Mouse (Mus musculus) hindbrain, embryonic 15.5 days (tissue): ENCODE data around the gene Tubg2. TPM values are rescaled to one million over a fixed set of nuclear protein-coding genes. Genes with fewer than 3 reads are reported as not detected.
"Not testable (repeated sequence)": the region's sequence is repeated elsewhere in the genome, so short reads cannot be mapped to it uniquely, and the experiment has no call there.

Source experiments
- ATAC-seq: fragments of 200-750 bp; cut with Nextera tagmentation; 2 replicates; pipeline ENCODE4 v1.8.0; 2017; ENCODE audit warnings: low read depth, moderate number of reproducible peaks, moderate TSS enrichment; ENCODE audit not compliant: low FRiP score
- H3K27ac ChIP-seq: fragments of 300-500 bp; sonication (generic); replicated peaks from 2 replicates; pipeline ENCODE4 v1.5.1; 2015; ENCODE audit warnings: mild to moderate bottlenecking, inconsistent platforms
- H3K27me3 ChIP-seq: fragments of 300-500 bp; sonication (generic); 2 replicates; pipeline ENCODE4 v1.6.1; 2015; ENCODE audit warnings: control low read depth, inconsistent platforms
- H3K36me3 ChIP-seq: fragments of 300-500 bp; sonication (generic); 2 replicates; pipeline ENCODE4 v1.6.1; 2015; ENCODE audit warnings: control low read depth, inconsistent platforms
- H3K4me1 ChIP-seq: fragments of 300-500 bp; sonication (generic); replicated peaks from 2 replicates; pipeline ENCODE4 v1.6.1; 2015; ENCODE audit warnings: control low read depth, inconsistent platforms
- H3K4me2 ChIP-seq: fragments of 300-500 bp; sonication (generic); 2 replicates; pipeline ENCODE4 v1.6.1; 2015; ENCODE audit warnings: moderate library complexity, mild to moderate bottlenecking, inconsistent platforms
- H3K4me3 ChIP-seq: fragments of 300-500 bp; sonication (generic); 2 replicates; pipeline ENCODE4 v1.5.1; 2015; ENCODE audit warnings: mild to moderate bottlenecking, inconsistent platforms
- H3K9ac ChIP-seq: fragments of 300-500 bp; sonication (generic); 2 replicates; pipeline ENCODE4 v1.6.1; 2015; ENCODE audit warnings: inconsistent platforms
- H3K9me3 ChIP-seq: fragments of 300-500 bp; sonication (generic); 2 replicates; pipeline ENCODE4 v1.6.1; 2016; ENCODE audit warnings: control low read depth, inconsistent platforms
- WGBS: fragments of 180-500 bp; shearing (Covaris S2); methylation state at CpG from one replicate; pipeline ENCODE4 v1.1.7; 2015; 5-methylcytosine and 5-hydroxymethylcytosine counted together
- polyA plus RNA-seq: library from polyadenylated mRNA; unstranded; fragments of >200 nt; fragmentation: Nextera tagmentation; extraction: Ambion mirVana; gene quantifications from 2 replicates; pipeline ENCODE4 v1.2.1, GENCODE M21; 2015

Gene Tubg2
- polyA plus RNA-seq, 1 experiment from 2014 or later: 53.1 TPM

GRCm38 (mm10) chr11:101142215-101142967, 13.3 kb upstream of the Tubg2 start:
- Histone ChIP-seq H3K4me2 (no peak overlapping the region), H3K4me3 (no peak overlapping the region), H3K27me3 (no peaks in the 10 kb centered on the region), H3K4me1 (peaks cover 26% of the 10 kb centered on the region), H3K27ac (no peak overlapping the region), H3K9ac (no peak overlapping the region), H3K9me3 (no peaks in the 10 kb centered on the region), H3K36me3 (no peaks in the 10 kb centered on the region)
- 88% methylated on average over 10 of the region's 10 CpGs for WGBS
- no peak for ATAC-seq

GRCm38 (mm10) chr11:101143338-101144225, 12.1 kb upstream of the Tubg2 start:
- Histone ChIP-seq H3K9me3 (no peaks in the 10 kb centered on the region), H3K4me1 (peaks cover 24% of the 10 kb centered on the region), H3K4me3 (peak overlapping the region; percentile 35), H3K27ac (peak overlapping the region; percentile 54), H3K36me3 (no peaks in the 10 kb centered on the region), H3K9ac (peak overlapping the region; percentile 15), H3K4me2 (peak overlapping the region; percentile 57), H3K27me3 (no peaks in the 10 kb centered on the region)
- peak; percentile 68; the same call in 1 of the 2 replicates for ATAC-seq
- 20% methylated on average over 19 of the region's 19 CpGs for WGBS

- Histone ChIP-seq H3K4me2 (peak overlapping the region; percentile 31), H3K27me3 (no peaks in the 10 kb centered on the region), H3K9ac (no peak overlapping the region), H3K27ac (peak overlapping the region; percentile 70), H3K4me1 (peaks cover 29% of the 10 kb centered on the region), H3K36me3 (no peaks in the 10 kb centered on the region), H3K4me3 (no peak overlapping the region), H3K9me3 (no peaks in the 10 kb centered on the region)
- peak; percentile 74 for ATAC-seq
- WGBS: 10% methylated on average over 10 of the region's 10 CpGs
These were observed 9.3 kb upstream of the Tubg2 start for GRCm38 (mm10) chr11:101146377-101146776.

DNA sequence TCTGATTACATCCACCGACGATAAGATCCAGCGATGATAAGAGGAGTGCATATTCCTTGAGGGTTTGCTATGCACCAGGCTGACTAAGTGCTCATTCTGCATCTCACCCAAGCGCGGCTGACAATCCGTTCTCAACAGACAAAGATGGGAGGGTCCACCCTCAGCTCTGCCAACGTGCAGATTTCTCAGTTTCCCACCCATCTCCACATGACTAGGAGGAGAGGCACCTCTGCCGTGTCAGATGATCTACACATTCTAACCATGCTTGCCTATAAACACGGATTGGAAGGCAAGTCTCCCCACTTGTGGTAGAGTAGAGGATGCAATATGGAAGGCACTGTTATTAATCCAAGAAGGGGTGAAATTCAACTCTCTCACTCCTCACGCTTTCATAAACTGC, 7.0 kb upstream of the Tubg2 start:
- no peak overlapping the region for H3K9ac ChIP-seq
- H3K4me3 ChIP-seq: no peak overlapping the region
- H3K9me3 ChIP-seq: no peaks in the 10 kb centered on the region
- no peaks in the 10 kb centered on the region for H3K27me3 ChIP-seq
- WGBS: 70% methylated on average over 10 of the region's 10 CpGs
- no peak overlapping the region for H3K4me2 ChIP-seq
- H3K4me1 ChIP-seq: peaks cover 25% of the 10 kb centered on the region
- no peaks in the 10 kb centered on the region for H3K36me3 ChIP-seq
- no peak for ATAC-seq
- peak overlapping the region; percentile 59 for H3K27ac ChIP-seq

GRCm38 (mm10) chr11:101149178-101150105, 6.3 kb upstream of the Tubg2 start:
- H3K4me1 ChIP-seq: peaks cover 21% of the 10 kb centered on the region
- 47% methylated on average over 9 of the region's 9 CpGs for WGBS
- ATAC-seq: no peak
- no peaks in the 10 kb centered on the region for H3K36me3 ChIP-seq
- H3K4me2 ChIP-seq: no peak overlapping the region
- no peaks in the 10 kb centered on the region for H3K9me3 ChIP-seq
- no peak overlapping the region for H3K4me3 ChIP-seq
- H3K9ac ChIP-seq: no peak overlapping the region; the same call in 1 of the 2 replicates
- H3K27me3 ChIP-seq: no peaks in the 10 kb centered on the region
- peak overlapping the region; percentile 59 for H3K27ac ChIP-seq

DNA sequence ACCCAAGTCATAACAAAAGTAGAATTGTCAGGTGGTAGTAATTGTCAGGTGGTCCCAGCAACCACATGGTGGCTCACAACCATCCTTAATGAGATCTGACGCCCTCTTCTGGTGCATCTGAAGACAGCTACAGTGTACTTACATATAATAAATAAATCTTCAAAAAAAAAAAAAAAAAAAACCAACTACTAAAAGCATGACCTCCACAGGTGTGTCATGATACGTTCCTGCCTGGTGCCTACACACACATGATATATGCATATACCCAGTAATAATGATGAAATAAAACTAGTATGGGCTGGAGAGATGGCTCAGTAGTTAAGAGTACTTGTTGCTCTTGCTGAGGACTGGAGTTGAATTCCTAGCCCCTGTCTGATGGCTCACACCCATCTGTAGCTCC, 4.6 kb upstream of the Tubg2 start:
- peaks cover 27% of the 10 kb centered on the region for H3K4me1 ChIP-seq
- no peak overlapping the region for H3K4me2 ChIP-seq
- H3K27ac ChIP-seq: no peak overlapping the region
- no peak overlapping the region for H3K4me3 ChIP-seq
- WGBS: 56% methylated on average over 2 of the region's 2 CpGs
- no peaks in the 10 kb centered on the region for H3K27me3 ChIP-seq
- H3K9ac ChIP-seq: no peak overlapping the region
- ATAC-seq: no peak
- H3K36me3 ChIP-seq: no peaks in the 10 kb centered on the region
- H3K9me3 ChIP-seq: no peaks in the 10 kb centered on the region

- Histone ChIP-seq H3K4me2 (no peak overlapping the region), H3K4me3 (no peak overlapping the region), H3K27ac (no peak overlapping the region), H3K9ac (no peak overlapping the region), H3K4me1 (peaks cover 24% of the 10 kb centered on the region), H3K27me3 (no peaks in the 10 kb centered on the region), H3K36me3 (no peaks in the 10 kb centered on the region), H3K9me3 (no peaks in the 10 kb centered on the region)
- no peak for ATAC-seq
- 89% methylated on average over 1 of the region's 1 CpGs for WGBS
These were observed 2.9 kb upstream of the Tubg2 start for GRCm38 (mm10) chr11:101152825-101153224.

DNA sequence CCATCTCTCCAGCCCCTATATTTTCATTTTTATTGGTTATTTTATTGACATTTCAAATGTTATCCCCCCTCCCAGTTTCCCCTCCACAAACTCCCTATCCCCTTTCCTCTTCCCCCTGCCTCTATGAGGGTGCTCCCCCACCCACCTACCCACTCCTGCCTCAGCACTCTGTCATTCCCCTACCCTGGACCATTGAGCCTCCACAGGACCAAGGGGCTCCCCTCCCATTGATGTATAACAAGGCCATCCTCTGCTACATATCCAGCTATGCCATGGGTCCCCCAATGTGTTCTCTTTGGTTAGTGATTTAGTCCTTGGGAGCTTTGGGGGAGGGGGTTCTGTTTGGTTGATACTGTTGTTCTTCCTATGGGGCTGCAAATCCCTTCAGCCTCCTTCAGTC, 1.1 kb upstream of the Tubg2 start:
- no peak for ATAC-seq

GRCm38 (mm10) chr11:101155151-101155550, 556 bp upstream of the Tubg2 start:
- peak overlapping the region; percentile 95 for H3K27ac ChIP-seq
- peak overlapping the region; percentile 51; the same call in 1 of the 2 replicates for H3K4me3 ChIP-seq

More for the DNA sequence above, 1.1 kb upstream of the Tubg2 start:
- Histone ChIP-seq H3K9me3 (no peaks in the 10 kb centered on the region), H3K9ac (no peak overlapping the region), H3K27ac (no peak overlapping the region), H3K4me3 (no peak overlapping the region), H3K4me1 (peaks cover 15% of the 10 kb centered on the region), H3K36me3 (0 out of 2 replicates have a peak, but pooled peaks cover 6% of the 10 kb centered on the region), H3K27me3 (no peaks in the 10 kb centered on the region), H3K4me2 (no peak overlapping the region)

GRCm38 (mm10) chr11:101160151-101160550, 4.4 kb downstream of the Tubg2 start:
- H3K9me3 ChIP-seq, H3K4me3 ChIP-seq, ATAC-seq, H3K9ac ChIP-seq, H3K27ac ChIP-seq, H3K4me2 ChIP-seq: not testable (repeated sequence)
- Histone ChIP-seq H3K4me1 (peaks cover 20% of the 10 kb centered on the region), H3K36me3 (0 out of 2 replicates have a peak, but pooled peaks cover 11% of the 10 kb centered on the region), H3K27me3 (peaks cover 26% of the 10 kb centered on the region)
- WGBS: 81% methylated on average over 10 of the region's 10 CpGs

More at GRCm38 (mm10) chr11:101155151-101155550, 556 bp upstream of the Tubg2 start:
- Histone ChIP-seq H3K36me3 (0 out of 2 replicates have a peak, but pooled peaks cover 6% of the 10 kb centered on the region), H3K9ac (peak overlapping the region; percentile 70; the same call in 1 of the 2 replicates), H3K4me1 (peaks cover 14% of the 10 kb centered on the region), H3K27me3 (no peaks in the 10 kb centered on the region), H3K9me3 (no peaks in the 10 kb centered on the region), H3K4me2 (peak overlapping the region; percentile 92)
- no peak for ATAC-seq
- WGBS: 73% methylated on average over 6 of the region's 6 CpGs

DNA sequence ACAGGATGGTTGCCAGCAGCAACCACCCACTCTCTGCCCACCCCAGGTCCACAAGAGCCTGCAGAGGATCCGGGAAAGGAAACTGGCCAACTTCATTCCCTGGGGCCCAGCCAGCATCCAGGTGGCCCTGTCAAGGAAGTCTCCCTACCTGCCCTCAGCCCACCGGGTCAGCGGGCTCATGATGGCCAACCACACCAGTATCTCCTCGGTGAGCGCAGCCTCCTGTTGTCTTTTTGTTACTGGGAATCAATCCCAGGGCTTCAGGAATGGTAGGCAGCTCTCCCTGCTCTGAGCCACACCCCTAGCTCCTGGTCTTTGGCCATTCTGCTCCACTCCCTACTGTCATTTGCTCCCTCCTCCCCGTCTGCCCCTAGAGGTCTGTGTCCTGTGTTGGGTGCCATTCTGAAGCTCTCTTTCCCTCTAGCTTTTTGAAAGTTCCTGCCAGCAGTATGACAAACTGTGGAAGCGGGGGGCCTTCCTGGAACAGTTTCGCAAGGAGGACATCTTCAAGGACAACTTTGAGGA, 5.3 kb downstream of the Tubg2 start:
- H3K4me2 ChIP-seq, ATAC-seq: not testable (repeated sequence)
- 79% methylated on average over 8 of the region's 8 CpGs for WGBS

More for the DNA sequence above, 5.3 kb downstream of the Tubg2 start:
- H3K4me3 ChIP-seq, H3K27ac ChIP-seq, H3K9me3 ChIP-seq, H3K9ac ChIP-seq: not testable (repeated sequence)
- Histone ChIP-seq H3K27me3 (peaks cover 34% of the 10 kb centered on the region), H3K36me3 (0 out of 2 replicates have a peak, but pooled peaks cover 16% of the 10 kb centered on the region), H3K4me1 (peaks cover 15% of the 10 kb centered on the region)
